Mouse (Mus musculus) ES-E14 (cell line): ENCODE data around the gene Kirrel2.

Source experiments
- CHD2 ChIP-seq: IDR thresholded peaks from 2 replicates; pipeline ENCODE4 v1.6.1; 2014; ENCODE audit warnings: mild to moderate bottlenecking, low read depth, low read length, inconsistent platforms
- HCFC1 ChIP-seq: IDR thresholded peaks from 2 replicates; pipeline ENCODE4 v1.6.1; 2012; ENCODE audit warnings: low read length, inconsistent platforms, borderline replicate concordance; ENCODE audit not compliant: insufficient read depth
- MAFK ChIP-seq: IDR thresholded peaks from 2 replicates; pipeline ENCODE4 v1.6.1; 2014; ENCODE audit warnings: mild to moderate bottlenecking, low read depth, low read length, inconsistent platforms; ENCODE audit not compliant: insufficient read depth
- ZC3H11A ChIP-seq: IDR thresholded peaks from 2 replicates; pipeline ENCODE4 v1.6.1; 2012; ENCODE audit warnings: low read depth, mild to moderate bottlenecking, inconsistent platforms, low read length, borderline replicate concordance

DNA sequence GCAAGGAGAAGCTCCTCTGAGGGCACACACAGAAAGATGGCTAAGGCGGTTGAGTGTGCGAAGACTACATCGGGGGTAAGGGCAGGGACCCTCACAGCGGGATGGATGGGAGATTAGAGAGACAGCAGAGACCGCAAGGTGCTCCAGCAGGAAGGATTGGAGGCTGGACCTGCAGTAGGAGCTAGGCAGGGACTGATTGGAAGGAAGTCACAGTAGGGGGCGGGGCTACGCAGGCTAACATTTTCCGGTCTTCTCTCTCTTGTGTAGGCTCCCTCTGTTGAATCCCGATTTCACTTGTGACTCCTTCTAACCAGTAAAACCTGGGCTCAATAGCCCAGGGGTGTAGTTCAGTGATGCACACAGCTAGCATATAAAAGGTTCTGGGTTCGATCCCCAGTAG, 20.6 kb downstream of the Kirrel2 start:
- TF ChIP-seq MAFK (no peak), ZC3H11A (no peak), CHD2 (no peak), HCFC1 (no peak)
